Mouse (Mus musculus) liver, embryonic 13.5 days (tissue): ENCODE measurements around the gene Gnb3. TPM values are rescaled to one million over a fixed set of nuclear protein-coding genes. Genes with fewer than 3 reads are reported as not detected.

Experiments used
- ATAC-seq: fragments of 200-750 bp; cut with Nextera tagmentation; 2 replicates; pipeline ENCODE4 v1.8.0; 2017; ENCODE audit warnings: low read depth, mild to moderate bottlenecking, moderate number of reproducible peaks, moderate library complexity
- DNase-seq: peaks from one replicate; pipeline ENCODE4 v3.0.0; 2022
- H3K27ac ChIP-seq: fragments of 300-500 bp; sonication (generic); 2 replicates; pipeline ENCODE4 v1.5.1; 2015; ENCODE audit warnings: moderate library complexity, mild to moderate bottlenecking, inconsistent platforms
- H3K27me3 ChIP-seq: fragments of 300-500 bp; sonication (generic); 2 replicates; pipeline ENCODE4 v1.6.1; 2015; ENCODE audit warnings: mild to moderate bottlenecking, inconsistent platforms
- H3K36me3 ChIP-seq: fragments of 300-500 bp; sonication (generic); 2 replicates; pipeline ENCODE4 v1.6.1; 2015; ENCODE audit warnings: mild to moderate bottlenecking, inconsistent platforms
- H3K4me1 ChIP-seq: fragments of 300-500 bp; sonication (generic); replicated peaks from 2 replicates; pipeline ENCODE4 v1.6.1; 2015; ENCODE audit warnings: inconsistent platforms
- H3K4me2 ChIP-seq: fragments of 300-500 bp; sonication (generic); 2 replicates; pipeline ENCODE4 v1.6.1; 2015; ENCODE audit warnings: inconsistent platforms, mild to moderate bottlenecking, moderate library complexity
- H3K4me3 ChIP-seq: fragments of 300-500 bp; sonication (generic); replicated peaks from 2 replicates; pipeline ENCODE4 v1.5.1; 2015; ENCODE audit warnings: mild to moderate bottlenecking, inconsistent platforms
- H3K9ac ChIP-seq: fragments of 300-500 bp; sonication (generic); 2 replicates; pipeline ENCODE4 v1.6.1; 2015; ENCODE audit warnings: mild to moderate bottlenecking, inconsistent platforms
- H3K9me3 ChIP-seq: fragments of 300-500 bp; sonication (generic); replicated peaks from 2 replicates; pipeline ENCODE4 v1.6.1; 2016; ENCODE audit warnings: inconsistent platforms
- WGBS: fragments of 180-500 bp; shearing (Covaris S2); methylation state at CpG from one replicate; pipeline ENCODE4 v1.1.7; 2015; ENCODE audit not compliant: insufficient replicate concordance; 5-methylcytosine and 5-hydroxymethylcytosine counted together
- polyA plus RNA-seq: library from polyadenylated mRNA; unstranded; fragments of >200 nt; fragmentation: Nextera tagmentation; extraction: Ambion mirVana; gene quantifications from 2 replicates; pipeline ENCODE4 v1.2.1, GENCODE M21; 2015

The Gnb3 gene
- polyA plus RNA-seq, 1 experiment from 2014 or later, result 0.16 TPM

DNA sequence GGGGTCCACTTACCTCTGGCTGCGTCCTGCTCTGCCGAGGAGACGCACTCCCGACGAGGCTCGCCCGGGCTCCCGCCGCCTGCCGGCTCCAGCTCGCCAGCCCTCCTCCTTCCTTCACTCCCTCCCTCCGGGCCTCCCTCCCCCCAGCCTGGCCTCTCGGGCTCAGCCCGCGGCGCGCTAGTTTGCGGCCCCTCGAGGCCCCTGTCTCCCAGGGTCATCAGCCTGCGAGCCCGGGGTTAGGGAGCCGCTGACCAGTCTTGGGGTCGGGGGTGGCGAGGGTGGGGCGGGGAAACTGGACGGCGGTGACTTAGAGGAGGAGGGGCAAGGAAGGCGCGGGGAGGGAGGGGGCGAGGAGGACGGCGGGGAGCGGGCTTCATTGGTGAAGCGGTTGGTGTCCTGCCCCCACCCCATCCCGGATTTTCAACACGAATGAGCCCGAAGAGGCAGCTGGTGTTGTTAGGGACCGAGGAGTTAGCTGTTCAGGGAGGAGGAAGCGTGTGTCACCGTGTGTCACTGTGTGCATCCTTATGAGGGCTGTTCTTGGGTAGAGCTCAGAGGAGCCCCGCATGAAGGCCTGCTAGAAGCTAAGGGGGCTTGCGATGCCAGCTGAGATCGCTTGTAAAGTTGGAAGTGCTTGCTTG, 23.7 kb upstream of the Gnb3 start, which contains the start of gene Gpr162:
Gpr162 (minus strand) TSS at position 326 of the 641 bp plus-strand sequence.
- H3K27me3 ChIP-seq, result peaks cover 87% of the 10 kb centered on the region
- ATAC-seq (no peak), DNase-seq (peak; percentile 17)
- H3K4me2 ChIP-seq, result peak within 1 kb of the TSS; percentile 64
- peaks cover 13% of the 10 kb centered on the region for H3K4me1 ChIP-seq
- no peaks in the 10 kb centered on the region for H3K9me3 ChIP-seq
- no peak within 1 kb of the TSS for H3K9ac ChIP-seq
- H3K27ac ChIP-seq, result no peak within 1 kb of the TSS
- 1% methylated on average over 34 of the region's 43 CpGs for WGBS
- no peaks in the 10 kb centered on the region for H3K36me3 ChIP-seq
- H3K4me3 ChIP-seq, result peak within 1 kb of the TSS; percentile 48

DNA sequence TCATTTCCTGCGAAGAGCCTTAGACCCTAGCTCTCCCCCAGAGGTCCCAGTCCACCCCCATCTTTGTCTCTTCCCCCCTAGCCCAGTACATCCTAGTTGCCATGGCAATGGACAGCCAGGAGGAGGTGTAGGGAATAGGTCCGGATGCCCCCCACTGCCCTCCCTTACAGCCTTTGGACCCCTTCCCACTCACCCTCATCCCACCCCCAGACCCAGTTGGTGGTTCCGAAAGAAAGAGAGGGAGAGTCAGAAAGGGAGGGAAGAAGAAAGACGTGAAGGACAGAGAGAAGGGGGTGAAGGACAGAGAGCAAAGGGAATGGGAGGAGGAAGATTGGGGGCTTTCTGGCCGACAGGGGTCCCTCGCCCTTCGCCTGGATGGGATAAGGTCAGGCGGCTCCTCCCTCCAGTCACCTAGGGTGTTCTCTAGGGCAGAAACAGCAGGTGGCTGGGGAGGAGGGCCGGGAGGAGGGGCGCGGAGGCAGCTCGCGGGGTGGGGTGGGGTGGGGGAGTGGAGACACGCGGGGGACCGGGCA, 23.1 kb upstream of the Gnb3 start:
- no peak overlapping the region for H3K27ac ChIP-seq
- no peak for DNase-seq
- peak overlapping the region; percentile 64 for H3K4me2 ChIP-seq
- H3K9ac ChIP-seq, result no peak overlapping the region
- H3K27me3 ChIP-seq, result peaks cover 93% of the 10 kb centered on the region
- no peaks in the 10 kb centered on the region for H3K36me3 ChIP-seq
- H3K9me3 ChIP-seq, result no peaks in the 10 kb centered on the region
- H3K4me1 ChIP-seq, result peaks cover 13% of the 10 kb centered on the region
- 1% methylated on average over 13 of the region's 16 CpGs for WGBS
- no peak for ATAC-seq
- H3K4me3 ChIP-seq, result peak overlapping the region; percentile 48

DNA sequence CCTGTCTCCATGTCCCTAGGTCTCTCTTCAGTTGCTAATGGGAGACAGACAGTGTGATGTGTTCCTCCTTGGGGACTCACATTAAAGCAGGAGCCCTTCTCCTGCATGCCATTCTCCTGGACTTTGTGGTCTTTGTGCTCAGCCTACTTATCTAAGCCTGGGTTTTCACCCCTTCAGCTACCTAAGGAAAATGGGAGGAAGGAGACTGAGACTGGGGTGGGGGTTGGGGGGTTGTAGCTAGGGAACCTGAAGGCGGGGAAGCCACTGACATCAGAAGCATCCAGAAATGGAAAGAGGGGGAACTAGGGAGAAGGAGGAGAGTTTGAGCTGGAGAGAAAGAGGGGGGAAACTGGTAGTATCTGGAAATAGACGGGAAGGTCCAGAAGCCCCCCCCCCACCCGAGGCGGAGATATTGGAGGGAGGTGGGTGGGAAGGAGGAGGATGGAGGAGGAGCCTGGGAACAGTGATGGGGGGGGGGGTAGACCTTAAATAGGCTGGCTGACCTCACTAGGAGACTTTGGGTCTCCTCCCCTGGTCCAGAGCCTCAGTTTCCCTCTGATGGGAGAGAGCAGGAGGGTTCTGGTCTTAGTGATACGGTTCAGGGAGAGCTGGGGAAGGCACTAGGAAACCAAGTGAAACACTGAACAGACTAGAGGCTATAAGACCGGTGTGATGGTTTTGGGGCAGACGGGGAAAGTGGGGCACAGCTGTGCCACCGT, 22.5 kb upstream of the Gnb3 start:
- no peak overlapping the region for H3K27ac ChIP-seq
- 10% methylated on average over 8 of the region's 8 CpGs for whole genome bisulfite sequencing
- DNase-seq (no peak), ATAC-seq (no peak)
- H3K36me3 ChIP-seq, result no peaks in the 10 kb centered on the region
- peaks cover 96% of the 10 kb centered on the region for H3K27me3 ChIP-seq
- H3K4me2 ChIP-seq, result 0 out of 2 replicates have a peak overlapping the region, but pooled peaks have one; percentile 64
- no peak overlapping the region for H3K4me3 ChIP-seq
- no peaks in the 10 kb centered on the region for H3K9me3 ChIP-seq
- no peak overlapping the region for H3K9ac ChIP-seq
- H3K4me1 ChIP-seq, result peaks cover 13% of the 10 kb centered on the region

DNA sequence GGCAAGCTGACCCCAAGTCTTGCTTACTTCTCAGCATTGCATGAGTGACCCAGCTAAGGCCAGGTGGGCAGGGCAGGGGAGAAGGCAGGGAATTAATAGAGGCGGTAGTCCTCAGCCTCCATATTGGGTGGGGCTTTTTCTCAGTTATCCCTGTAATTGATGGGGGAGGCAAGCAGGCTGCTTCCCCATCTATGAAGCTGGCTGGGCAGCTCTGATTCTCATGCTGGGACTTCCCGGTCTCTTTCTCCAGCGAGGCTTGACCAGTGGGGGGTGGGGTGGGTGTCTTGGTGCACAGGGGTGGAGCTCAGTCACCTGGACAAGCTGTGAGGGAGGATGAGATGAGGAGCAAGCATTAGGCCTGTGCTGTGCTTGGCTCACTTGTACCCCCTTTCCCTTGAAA, 21.7 kb upstream of the Gnb3 start:
- DNase-seq (no peak), ATAC-seq (no peak)
- no peaks in the 10 kb centered on the region for H3K9me3 ChIP-seq
- no peak overlapping the region for H3K4me3 ChIP-seq
- peaks cover 98% of the 10 kb centered on the region for H3K27me3 ChIP-seq
- no peak overlapping the region for H3K4me2 ChIP-seq
- H3K9ac ChIP-seq, result no peak overlapping the region
- WGBS, result 25% methylated on average over 3 of the region's 3 CpGs
- no peaks in the 10 kb centered on the region for H3K36me3 ChIP-seq
- peaks cover 17% of the 10 kb centered on the region for H3K4me1 ChIP-seq
- H3K27ac ChIP-seq, result no peak overlapping the region

DNA sequence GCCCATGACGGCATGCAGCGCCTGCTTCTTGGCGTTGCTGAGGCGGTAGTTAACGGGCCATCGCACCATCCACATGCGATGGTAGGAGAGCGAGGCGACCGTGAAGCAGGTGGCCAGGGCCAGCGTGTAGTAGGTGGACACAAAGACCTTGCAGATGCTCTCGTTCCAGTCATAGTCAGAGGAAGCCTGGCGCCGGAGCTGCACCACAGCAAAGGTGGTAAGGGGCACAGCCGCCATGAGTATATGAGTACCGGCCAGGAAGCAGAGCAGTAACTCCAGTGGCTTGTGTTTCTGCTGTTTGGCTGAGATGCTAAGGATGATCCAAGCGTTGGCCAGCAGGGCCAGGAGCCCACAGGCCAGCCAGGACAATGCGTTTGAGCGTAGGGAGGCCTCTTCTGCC, 21.2 kb upstream of the Gnb3 start:
- Histone ChIP-seq H3K9me3 (no peaks in the 10 kb centered on the region), H3K4me2 (no peak overlapping the region), H3K9ac (no peak overlapping the region), H3K36me3 (no peaks in the 10 kb centered on the region), H3K27me3 (peaks cover 100% of the 10 kb centered on the region), H3K4me3 (no peak overlapping the region), H3K27ac (no peak overlapping the region), H3K4me1 (peaks cover 22% of the 10 kb centered on the region)
- DNase-seq (no peak), ATAC-seq (no peak)
- 74% methylated on average over 19 of the region's 19 CpGs for WGBS

DNA sequence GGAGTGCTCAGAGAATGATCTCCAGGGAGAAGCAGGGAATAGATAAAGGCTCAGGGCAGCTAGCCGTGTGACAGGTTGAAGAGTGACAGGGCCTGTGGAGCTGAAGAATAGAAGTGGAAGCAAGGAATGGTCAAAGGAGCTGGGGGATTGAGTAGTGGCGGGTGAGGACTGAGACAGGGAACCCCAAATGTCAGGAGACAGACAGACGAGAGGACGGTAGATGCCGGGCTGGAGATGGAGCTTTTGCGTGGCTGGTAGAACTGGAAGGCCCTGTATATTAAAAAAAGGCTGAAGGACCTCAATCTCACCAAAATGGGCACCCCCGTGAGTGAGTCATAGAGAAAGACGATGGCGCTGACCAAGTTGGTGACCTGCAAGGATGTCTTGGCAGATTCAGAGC, 20.4 kb upstream of the Gnb3 start:
- Histone ChIP-seq H3K4me3 (no peak overlapping the region), H3K27ac (no peak overlapping the region), H3K4me2 (no peak overlapping the region), H3K9ac (no peak overlapping the region), H3K27me3 (peaks cover 100% of the 10 kb centered on the region), H3K4me1 (peaks cover 22% of the 10 kb centered on the region), H3K9me3 (no peaks in the 10 kb centered on the region), H3K36me3 (no peaks in the 10 kb centered on the region)
- 75% methylated on average over 9 of the region's 9 CpGs for WGBS
- ATAC-seq (no peak), DNase-seq (no peak)

DNA sequence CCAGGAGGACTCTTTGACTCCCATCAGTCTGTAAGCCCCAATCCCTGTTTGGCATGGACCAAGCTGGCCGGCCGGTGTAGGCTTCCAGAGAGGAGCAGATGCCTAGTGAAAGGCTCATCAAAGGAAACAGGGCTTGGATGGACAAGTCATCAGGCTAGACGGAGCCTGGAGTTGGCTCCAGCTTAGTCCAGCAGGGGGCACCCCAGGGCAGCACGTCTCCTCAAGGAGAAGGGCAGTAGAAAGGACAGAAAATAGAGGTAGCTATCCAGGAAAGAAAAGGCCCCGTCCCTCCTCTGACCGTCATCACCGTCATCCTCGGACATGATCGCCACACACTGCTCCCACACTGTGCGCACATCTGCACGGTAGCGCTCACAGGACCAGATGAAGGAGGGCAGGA, 19.6 kb upstream of the Gnb3 start:
- no peak overlapping the region for H3K9ac ChIP-seq
- H3K4me1 ChIP-seq, result peaks cover 22% of the 10 kb centered on the region
- WGBS, result 5% methylated on average over 12 of the region's 12 CpGs
- DNase-seq, result peak; percentile 53
- peak; percentile 24 for ATAC-seq
- no peak overlapping the region for H3K27ac ChIP-seq
- H3K4me2 ChIP-seq, result no peak overlapping the region
- no peaks in the 10 kb centered on the region for H3K36me3 ChIP-seq
- no peak overlapping the region for H3K4me3 ChIP-seq
- H3K9me3 ChIP-seq, result no peaks in the 10 kb centered on the region
- peaks cover 99% of the 10 kb centered on the region for H3K27me3 ChIP-seq

DNA sequence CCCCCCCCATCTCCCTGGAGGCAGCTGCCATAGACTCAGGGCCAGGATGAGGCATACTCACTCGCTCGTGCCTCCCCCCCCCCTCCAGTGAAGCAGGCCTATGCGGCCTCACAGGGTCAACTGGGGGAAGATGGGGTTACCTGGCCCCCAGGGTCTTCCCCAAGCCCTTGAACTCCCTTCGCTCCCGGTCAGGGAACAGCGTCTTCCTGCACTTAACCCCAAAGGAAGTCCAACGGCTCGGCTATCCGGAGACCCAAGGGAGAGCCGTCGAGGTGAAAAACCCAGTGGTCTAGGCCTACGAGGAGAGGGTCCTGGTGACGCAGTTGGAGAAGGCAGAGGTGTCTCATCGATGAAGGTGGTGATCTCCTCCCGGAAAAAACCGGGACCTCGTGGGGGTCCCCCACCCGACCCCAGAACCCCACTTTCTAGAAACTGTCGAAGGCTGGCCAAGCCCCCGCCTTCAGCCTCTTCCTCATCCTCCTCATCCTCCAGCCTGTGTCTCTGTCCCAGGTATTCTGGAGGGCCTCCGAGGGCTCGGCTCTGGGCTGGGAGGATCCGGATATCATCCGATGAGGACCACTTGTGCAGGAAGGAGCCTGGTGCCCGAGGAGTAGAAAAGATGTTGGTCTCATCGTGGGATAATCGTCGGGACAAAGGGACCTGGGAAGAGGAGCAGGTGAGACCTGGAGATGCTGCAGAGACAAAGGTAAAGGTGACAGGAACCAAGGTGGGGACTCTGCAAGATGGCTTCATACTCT, 18.7 kb upstream of the Gnb3 start:
- H3K27me3 ChIP-seq, result peaks cover 96% of the 10 kb centered on the region
- H3K4me3 ChIP-seq, result no peak overlapping the region
- no peak for ATAC-seq
- H3K9me3 ChIP-seq, result no peaks in the 10 kb centered on the region
- no peak for DNase-seq
- H3K27ac ChIP-seq, result no peak overlapping the region
- H3K4me2 ChIP-seq, result no peak overlapping the region
- H3K36me3 ChIP-seq, result no peaks in the 10 kb centered on the region
- no peak overlapping the region for H3K9ac ChIP-seq
- 61% methylated on average over 28 of the region's 28 CpGs for WGBS
- peaks cover 16% of the 10 kb centered on the region for H3K4me1 ChIP-seq

DNA sequence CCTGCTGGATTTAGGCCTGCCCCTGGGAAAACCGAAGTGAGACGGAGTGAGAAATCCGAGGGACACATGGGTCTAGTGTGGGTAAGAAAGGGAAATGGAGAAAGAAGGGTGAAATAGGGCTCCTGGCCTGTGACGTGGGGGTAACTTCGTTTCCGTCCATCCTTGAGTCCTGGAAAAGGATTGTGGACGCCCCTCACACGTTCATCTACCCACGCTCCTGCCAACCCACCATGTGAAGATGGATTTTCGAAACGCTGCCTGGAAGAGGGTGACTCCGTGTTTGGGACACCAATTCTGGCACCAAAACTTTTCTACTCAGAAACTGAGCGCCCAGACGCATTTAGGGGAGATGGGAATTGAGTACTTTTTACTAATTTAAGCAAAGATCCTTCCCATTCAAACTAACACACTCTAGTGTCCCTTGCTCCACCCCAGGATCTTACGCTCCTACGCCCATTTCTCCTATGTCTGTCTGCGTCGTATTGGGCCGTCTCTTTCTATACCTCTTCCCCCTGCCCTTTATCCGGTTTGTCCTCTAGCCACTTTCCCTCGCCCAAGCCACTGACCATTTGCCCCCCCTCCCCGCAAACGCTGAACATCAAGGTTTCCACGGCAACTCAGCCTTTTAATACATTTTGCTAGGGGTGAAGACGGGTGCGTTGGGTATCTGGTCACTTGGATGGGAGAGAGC, 17.9 kb upstream of the Gnb3 start:
- Histone ChIP-seq H3K27ac (no peak overlapping the region), H3K4me1 (peaks cover 10% of the 10 kb centered on the region), H3K4me2 (peak overlapping the region; percentile 73), H3K9me3 (no peaks in the 10 kb centered on the region), H3K27me3 (peaks cover 91% of the 10 kb centered on the region), H3K36me3 (no peaks in the 10 kb centered on the region), H3K9ac (no peak overlapping the region), H3K4me3 (peak overlapping the region; percentile 60; the same call in 1 of the 2 replicates)
- DNase-seq (no peak), ATAC-seq (no peak)
- WGBS, result 24% methylated on average over 26 of the region's 26 CpGs

DNA sequence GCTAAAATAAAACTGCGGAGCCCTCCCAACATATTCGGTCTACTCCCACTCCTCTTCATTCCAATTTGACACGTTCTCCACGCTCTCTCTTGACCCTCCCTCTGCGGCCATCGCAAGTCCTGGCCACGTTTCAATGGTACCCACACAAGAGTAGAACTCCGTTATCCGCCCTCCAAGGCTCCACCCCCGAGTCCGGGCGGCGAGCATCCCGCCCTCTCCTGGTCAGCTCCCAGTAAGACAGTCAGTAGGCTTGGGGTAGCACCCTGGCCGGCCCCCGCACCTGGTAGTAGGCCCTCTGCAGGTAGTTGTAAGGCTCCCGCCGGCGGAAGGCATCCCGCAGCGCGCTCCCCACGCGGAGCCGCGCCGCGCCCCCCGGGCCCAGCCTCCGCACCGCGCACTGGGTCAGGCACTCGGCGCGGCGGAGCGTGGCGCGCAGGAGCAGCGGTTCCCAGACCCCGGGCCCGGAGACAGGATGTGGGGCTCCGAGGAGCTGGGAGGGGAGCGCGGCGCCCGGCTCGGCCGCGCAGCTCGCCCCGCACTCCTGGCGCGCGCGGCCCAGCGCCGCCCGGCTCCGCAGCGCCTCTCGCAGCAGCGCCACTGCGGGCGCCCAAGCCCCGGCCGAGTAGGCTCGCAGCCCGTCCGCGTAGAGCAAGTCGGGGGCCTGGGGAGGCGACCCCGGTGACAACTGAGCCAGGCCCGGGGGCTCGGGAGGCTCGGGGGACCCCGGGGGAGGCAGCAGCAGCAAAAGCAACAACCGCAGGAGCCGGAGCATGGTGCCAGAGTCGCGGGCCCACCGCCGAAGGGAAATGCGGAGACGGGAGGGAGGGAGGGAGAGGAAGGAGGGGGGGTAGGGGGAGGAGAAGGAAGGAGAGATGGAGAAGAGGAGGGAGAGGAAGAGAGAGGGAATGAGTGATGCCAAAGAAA, 17.1 kb upstream of the Gnb3 start, which contains the start of gene P3h3:
P3h3 (minus strand) TSS at position 837 of the 924 bp plus-strand sequence.
- H3K36me3 ChIP-seq, result no peaks in the 10 kb centered on the region
- H3K4me2 ChIP-seq, result peak within 1 kb of the TSS; percentile 73
- H3K27me3 ChIP-seq, result peaks cover 86% of the 10 kb centered on the region
- peak within 1 kb of the TSS; percentile 60 for H3K4me3 ChIP-seq
- DNase-seq (peak; percentile 45), ATAC-seq (peak; percentile 53; the same call in 1 of the 2 replicates)
- H3K9ac ChIP-seq, result peak within 1 kb of the TSS; percentile 62
- 1% methylated on average over 85 of the region's 86 CpGs for WGBS
- H3K9me3 ChIP-seq, result no peaks in the 10 kb centered on the region
- H3K4me1 ChIP-seq, result peaks cover 8% of the 10 kb centered on the region
- no peak within 1 kb of the TSS; the same call in 1 of the 2 replicates for H3K27ac ChIP-seq
